Mouse (Mus musculus): ENCODE results near the gene Chrm1.
"Not testable (repeated sequence)": the region's sequence is repeated elsewhere in the genome, so short reads cannot be mapped to it uniquely, and the experiment has no call there.

Gene Chrm1

DNA sequence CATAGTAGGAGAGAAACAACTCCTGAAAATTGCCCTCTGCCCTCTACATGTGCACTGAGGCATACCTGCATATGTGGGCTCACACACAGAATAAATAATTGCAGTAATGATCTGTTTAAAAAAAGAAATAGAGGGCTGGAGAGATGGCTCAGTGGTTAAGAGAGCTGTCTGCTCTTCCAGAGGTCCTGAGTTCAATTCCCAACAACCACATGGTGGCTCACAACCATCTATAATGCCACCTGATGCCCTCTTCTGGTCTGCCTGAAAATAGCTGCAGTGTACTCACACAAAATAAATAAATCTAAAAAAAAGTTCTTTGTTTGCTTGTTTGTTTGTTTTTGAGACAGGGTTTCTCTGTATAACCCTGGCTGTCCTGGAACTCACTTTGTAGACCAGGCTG lies 55.4 kb downstream of the Chrm1 start:
- DNase-seq, result not testable (repeated sequence)

DNA sequence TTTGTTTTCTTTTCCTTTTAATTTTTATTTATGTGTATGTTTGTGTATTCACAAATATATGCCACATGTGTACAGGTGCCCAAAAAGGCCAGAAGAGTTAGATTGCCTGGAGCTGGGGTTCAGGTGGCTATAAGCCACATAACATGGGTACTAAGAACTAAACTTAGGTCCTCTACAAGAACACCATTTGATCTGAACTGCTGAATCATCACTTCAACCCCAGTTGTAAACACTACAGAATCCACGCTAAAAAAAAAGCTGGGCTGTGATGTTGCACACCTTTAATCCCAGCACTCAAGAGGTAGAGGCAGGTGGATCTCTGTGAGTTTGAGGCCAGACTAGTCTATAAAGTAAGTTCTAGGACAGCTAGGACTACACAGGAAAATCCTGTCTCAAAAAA lies 57.8 kb downstream of the Chrm1 start:
- DNase-seq, result no peak

DNA sequence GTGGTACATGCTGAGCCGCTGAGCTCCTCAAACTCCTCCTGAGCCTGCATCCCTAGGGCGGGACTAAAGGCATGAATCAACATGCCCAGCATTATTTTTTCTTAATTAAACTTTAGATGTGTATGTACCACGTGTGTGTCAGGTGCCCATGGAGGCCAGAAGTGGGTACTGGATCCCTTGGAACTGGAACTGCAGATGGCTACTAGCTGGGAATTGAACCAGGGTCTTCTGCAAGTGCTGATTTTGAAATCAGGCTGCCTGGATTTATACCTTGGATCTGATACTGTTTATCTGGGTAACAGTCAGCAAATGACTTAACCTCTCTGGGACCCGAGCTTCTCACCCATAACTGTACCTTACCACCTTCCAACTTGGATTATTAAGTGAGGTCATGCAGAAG lies 58.4 kb downstream of the Chrm1 start:
- DNase-seq, result no peak

- no peak for DNase-seq
These were observed 58.9 kb downstream of the Chrm1 start for GRCm38 (mm10) chr19:8722559-8722906.

DNA sequence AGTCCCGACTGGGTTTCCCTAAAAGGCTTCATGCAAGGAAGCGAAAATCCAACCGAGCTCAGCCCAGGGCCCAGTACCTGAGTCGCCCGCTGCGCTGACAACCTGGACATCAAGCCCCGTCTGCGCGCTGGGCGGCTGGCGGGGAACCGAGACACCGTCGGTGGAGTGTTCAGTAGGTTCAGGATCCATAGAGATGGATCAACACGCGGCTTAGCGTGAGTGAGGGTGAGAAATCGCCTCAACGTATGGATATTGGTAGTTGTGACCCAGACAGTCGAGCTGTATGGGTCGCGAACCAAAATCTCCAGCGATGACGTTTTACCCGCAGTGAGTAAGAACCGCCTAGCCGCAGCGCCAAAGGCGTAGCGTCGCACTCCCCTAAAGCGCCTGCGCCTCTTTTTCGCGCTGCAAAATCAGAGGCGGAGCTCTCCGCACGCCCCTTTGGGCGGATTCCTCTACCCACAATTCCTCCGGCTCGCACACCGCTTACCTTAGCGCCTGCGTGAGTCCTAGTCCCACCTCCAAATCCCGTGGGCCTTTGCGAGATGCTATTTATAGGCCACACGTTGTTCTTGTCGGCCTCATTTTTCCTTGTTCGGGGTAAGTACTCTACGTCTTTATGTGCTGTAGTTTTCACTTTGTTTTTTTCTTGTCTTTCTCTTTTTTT lies 59.5 kb downstream of the Chrm1 start, which contains the start of gene Slc3a2:
Gene Slc3a2, minus strand, starts transcription at position 463 of the 667 bp plus-strand sequence.
- DNase-seq, result peak; percentile 96

- DNase-seq, result no peak
These were observed 60.2 kb downstream of the Chrm1 start for GRCm38 (mm10) chr19:8723574-8724346.

GRCm38 (mm10) chr19:8724392-8724791 lies 60.8 kb downstream of the Chrm1 start:
- no peak for DNase-seq

GRCm38 (mm10) chr19:8725081-8725613 lies 61.6 kb downstream of the Chrm1 start:
- no peak for DNase-seq

GRCm38 (mm10) chr19:8726609-8727390 lies 63.2 kb downstream of the Chrm1 start:
- DNase-seq, result no peak

DNA sequence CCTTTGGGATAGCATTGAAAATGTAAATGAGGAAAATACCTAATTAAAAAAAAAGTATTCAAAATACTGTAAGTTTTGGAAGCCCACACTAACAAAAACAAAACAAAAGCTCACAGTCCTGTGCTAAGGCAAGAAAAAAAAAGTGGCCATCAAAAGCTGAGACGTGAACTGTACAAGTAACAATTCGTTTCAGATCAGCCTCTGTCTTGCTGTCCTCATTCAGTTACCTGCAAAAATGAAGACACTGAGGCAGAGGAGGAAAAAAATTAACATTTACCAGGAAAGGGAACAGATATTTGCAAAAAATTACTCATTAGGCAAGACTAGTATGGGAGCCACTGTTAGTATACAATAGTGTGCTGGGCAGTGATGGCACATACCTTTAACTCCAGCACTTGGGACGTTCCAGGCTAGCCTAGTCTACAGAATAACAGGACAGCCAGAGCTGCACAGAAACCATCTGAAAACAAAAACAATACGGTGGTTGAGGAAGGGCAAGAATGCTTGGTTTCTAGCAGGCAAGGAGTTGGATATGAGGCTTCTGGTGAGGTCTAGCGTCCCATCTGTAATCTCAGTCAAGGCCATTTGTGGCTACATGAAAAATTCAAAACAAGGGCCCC lies 64.0 kb downstream of the Chrm1 start:
- no peak for DNase-seq

DNA sequence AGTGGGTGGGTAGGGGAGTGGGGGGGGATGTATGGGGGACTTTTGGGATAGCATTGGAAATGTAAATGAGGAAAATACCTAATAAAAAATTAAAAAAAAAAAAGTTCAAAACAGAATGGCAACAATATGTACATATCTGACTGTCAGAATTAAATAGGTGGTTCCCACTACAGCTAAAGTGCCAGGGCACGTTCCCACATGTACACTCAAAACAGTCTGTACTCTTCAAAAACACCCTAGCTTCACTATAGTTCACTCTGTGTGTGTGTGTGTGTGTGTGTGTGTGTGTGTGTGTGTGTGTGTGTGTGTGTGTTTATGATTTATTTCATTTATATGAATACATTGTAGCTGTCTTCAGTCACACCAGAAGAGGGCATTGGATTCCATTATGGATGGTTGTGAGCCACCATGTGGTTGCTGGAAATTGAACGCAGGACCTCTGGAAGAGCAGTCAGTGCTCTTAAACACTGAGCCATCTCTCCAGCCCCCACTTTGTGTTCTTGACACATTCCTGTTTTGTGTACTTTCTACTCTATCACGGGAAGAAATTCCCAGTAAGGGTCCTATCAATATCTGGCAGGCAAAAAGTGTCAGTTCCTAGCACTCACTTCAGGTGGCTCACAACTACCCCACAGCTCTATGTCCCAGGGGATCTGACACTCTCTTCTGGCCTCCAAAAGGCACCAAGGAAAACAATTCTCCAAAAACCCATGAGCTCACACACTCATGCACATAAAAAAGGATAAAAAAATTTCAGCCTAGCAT lies 64.9 kb downstream of the Chrm1 start:
- DNase-seq, result not testable (repeated sequence)

All from right cerebral cortex, postnatal 25 days (tissue).